Mouse (Mus musculus) embryonic facial prominence, embryonic 10.5 days (tissue): ENCODE data around the gene Lix1l. TPM values are rescaled to one million over a fixed set of nuclear protein-coding genes. Genes with fewer than 3 reads are reported as not detected.

Experiments used
- DNase-seq: peaks from one replicate; pipeline ENCODE4 v3.0.0-alpha.2; 2017; ENCODE audit warnings: low spot score
- H3K27ac ChIP-seq: fragments of 300-500 bp; sonication (generic); replicated peaks from 2 replicates; pipeline ENCODE4 v1.5.1; 2016; ENCODE audit warnings: mild to moderate bottlenecking
- H3K27me3 ChIP-seq: fragments of 300-500 bp; sonication (generic); replicated peaks from 2 replicates; pipeline ENCODE4 v1.6.1; 2016; ENCODE audit warnings: low read depth, mild to moderate bottlenecking; ENCODE audit not compliant: poor library complexity, severe bottlenecking
- H3K36me3 ChIP-seq: fragments of 300-500 bp; sonication (generic); replicated peaks from 2 replicates; pipeline ENCODE4 v1.6.1; 2016; ENCODE audit warnings: mild to moderate bottlenecking, moderate library complexity
- H3K4me1 ChIP-seq: fragments of 300-500 bp; sonication (generic); 2 replicates; pipeline ENCODE4 v1.6.1; 2016
- H3K4me3 ChIP-seq: fragments of 300-500 bp; sonication (generic); 2 replicates; pipeline ENCODE4 v1.5.1; 2016; ENCODE audit warnings: mild to moderate bottlenecking, moderate library complexity
- H3K9me3 ChIP-seq: fragments of 300-500 bp; sonication (generic); 2 replicates; pipeline ENCODE4 v1.6.1; 2016; ENCODE audit warnings: mild to moderate bottlenecking
- WGBS: fragments of 180-500 bp; shearing (Covaris S2); methylation state at CpG from one replicate; pipeline ENCODE4 v1.1.7; 2016; 5-methylcytosine and 5-hydroxymethylcytosine counted together
- polyA plus RNA-seq: library from polyadenylated mRNA; unstranded; fragments of >200 nt; fragmentation: Nextera tagmentation; extraction: Ambion mirVana; gene quantifications from 2 replicates; pipeline ENCODE4 v1.2.1, GENCODE M21; 2016

The Lix1l gene
- polyA plus RNA-seq, 1 experiment from 2014 or later: 5.6 TPM

- Histone ChIP-seq H3K4me3 (no peak overlapping the region), H3K36me3 (peaks cover 42% of the 10 kb centered on the region), H3K9me3 (no peaks in the 10 kb centered on the region), H3K27me3 (no peaks in the 10 kb centered on the region), H3K27ac (no peak overlapping the region), H3K4me1 (peaks cover 41% of the 10 kb centered on the region)
- DNase-seq: no peak
Measured at GRCm38 (mm10) chr3:96632058-96632457, 31.1 kb downstream of the Lix1l start.

GRCm38 (mm10) chr3:96634015-96634414 lies 33.1 kb downstream of the Lix1l start:
- 85% methylated on average over 1 of the region's 1 CpGs for WGBS
- no peaks in the 10 kb centered on the region for H3K27me3 ChIP-seq
- no peak overlapping the region for H3K27ac ChIP-seq
- no peaks in the 10 kb centered on the region for H3K9me3 ChIP-seq
- peaks cover 42% of the 10 kb centered on the region for H3K4me1 ChIP-seq
- H3K4me3 ChIP-seq: no peak overlapping the region
- H3K36me3 ChIP-seq: peaks cover 52% of the 10 kb centered on the region
- DNase-seq: no peak

- Histone ChIP-seq H3K4me1 (peaks cover 38% of the 10 kb centered on the region), H3K36me3 (peaks cover 64% of the 10 kb centered on the region), H3K4me3 (peak within 1 kb of the TSS; percentile 95), H3K9me3 (no peaks in the 10 kb centered on the region), H3K27ac (peak within 1 kb of the TSS; percentile 96), H3K27me3 (no peaks in the 10 kb centered on the region)
- 2% methylated on average over 60 of the region's 60 CpGs for WGBS
- DNase-seq: peak; percentile 85
Measured at GRCm38 (mm10) chr3:96634928-96635879, 34.3 kb downstream of the Lix1l start, which contains the start of the genes Pex11b and Gm42957. Gene Pex11b (plus strand): TSS chr3:96635376. Gene Gm42957 (plus strand): TSS chr3:96635474.

GRCm38 (mm10) chr3:96635906-96636305 lies 35.0 kb downstream of the Lix1l start:
- Histone ChIP-seq H3K4me3 (peak overlapping the region; percentile 95), H3K27me3 (no peaks in the 10 kb centered on the region), H3K9me3 (no peaks in the 10 kb centered on the region), H3K27ac (peak overlapping the region; percentile 96), H3K4me1 (peaks cover 33% of the 10 kb centered on the region), H3K36me3 (peaks cover 65% of the 10 kb centered on the region)
- no peak for DNase-seq
- 13% methylated on average over 15 of the region's 15 CpGs for WGBS

GRCm38 (mm10) chr3:96636448-96636847 lies 35.5 kb downstream of the Lix1l start:
- Histone ChIP-seq H3K27me3 (no peaks in the 10 kb centered on the region), H3K9me3 (no peaks in the 10 kb centered on the region), H3K4me1 (peaks cover 28% of the 10 kb centered on the region), H3K27ac (peak overlapping the region; percentile 96), H3K4me3 (peak overlapping the region; percentile 95), H3K36me3 (peaks cover 65% of the 10 kb centered on the region)
- 67% methylated on average over 11 of the region's 11 CpGs for WGBS
- DNase-seq: peak; percentile 11

GRCm38 (mm10) chr3:96639219-96639618 lies 38.3 kb downstream of the Lix1l start:
- peak; percentile 59 for DNase-seq
- Histone ChIP-seq H3K27me3 (no peaks in the 10 kb centered on the region), H3K27ac (no peak overlapping the region), H3K36me3 (peaks cover 62% of the 10 kb centered on the region), H3K4me1 (peaks cover 28% of the 10 kb centered on the region), H3K9me3 (no peaks in the 10 kb centered on the region), H3K4me3 (no peak overlapping the region)
- 74% methylated on average over 1 of the region's 1 CpGs for WGBS

GRCm38 (mm10) chr3:96645018-96645649 lies 44.2 kb downstream of the Lix1l start, which contains the start of gene Itga10:
Gene Itga10 (plus strand): TSS chr3:96645584.
- Histone ChIP-seq H3K9me3 (no peaks in the 10 kb centered on the region), H3K27me3 (no peaks in the 10 kb centered on the region), H3K4me1 (no peaks in the 10 kb centered on the region), H3K27ac (no peak within 1 kb of the TSS), H3K4me3 (no peak within 1 kb of the TSS), H3K36me3 (peaks cover 41% of the 10 kb centered on the region)
- WGBS: 67% methylated on average over 7 of the region's 7 CpGs
- peak; percentile 41 for DNase-seq

- WGBS: 79% methylated on average over 3 of the region's 3 CpGs
Measured at GRCm38 (mm10) chr3:96647365-96647764, 46.4 kb downstream of the Lix1l start.

GRCm38 (mm10) chr3:96660901-96661300 lies 60.0 kb downstream of the Lix1l start:
- Histone ChIP-seq H3K9me3 (no peaks in the 10 kb centered on the region), H3K4me1 (peaks cover 19% of the 10 kb centered on the region), H3K36me3 (peaks cover 12% of the 10 kb centered on the region; the same call in 1 of the 2 replicates), H3K4me3 (no peak overlapping the region), H3K27ac (no peak overlapping the region), H3K27me3 (peaks cover 6% of the 10 kb centered on the region; the same call in 1 of the 2 replicates)
- no peak for DNase-seq
- 86% methylated on average over 2 of the region's 2 CpGs for WGBS

More at GRCm38 (mm10) chr3:96647365-96647764, 46.4 kb downstream of the Lix1l start:
- H3K4me3 ChIP-seq: no peak overlapping the region
- H3K4me1 ChIP-seq: no peaks in the 10 kb centered on the region
- peaks cover 30% of the 10 kb centered on the region for H3K36me3 ChIP-seq
- DNase-seq: no peak
- H3K27ac ChIP-seq: no peak overlapping the region
- H3K27me3 ChIP-seq: no peaks in the 10 kb centered on the region
- H3K9me3 ChIP-seq: no peaks in the 10 kb centered on the region

GRCm38 (mm10) chr3:96662731-96663316 lies 61.9 kb downstream of the Lix1l start:
- peak overlapping the region; percentile 75 for H3K27ac ChIP-seq
- DNase-seq: no peak

GRCm38 (mm10) chr3:96663432-96664239 lies 62.7 kb downstream of the Lix1l start:
- Histone ChIP-seq H3K9me3 (no peaks in the 10 kb centered on the region), H3K27ac (peak overlapping the region; percentile 75), H3K27me3 (peaks cover 6% of the 10 kb centered on the region; the same call in 1 of the 2 replicates), H3K4me1 (peaks cover 19% of the 10 kb centered on the region), H3K4me3 (peak overlapping the region; percentile 48), H3K36me3 (no peaks in the 10 kb centered on the region)
- WGBS: 8% methylated on average over 15 of the region's 18 CpGs
- DNase-seq: peak; percentile 90

More at GRCm38 (mm10) chr3:96662731-96663316, 61.9 kb downstream of the Lix1l start:
- peaks cover 6% of the 10 kb centered on the region; the same call in 1 of the 2 replicates for H3K27me3 ChIP-seq
- no peaks in the 10 kb centered on the region for H3K9me3 ChIP-seq
- H3K4me1 ChIP-seq: peaks cover 19% of the 10 kb centered on the region
- H3K36me3 ChIP-seq: 0 out of 2 replicates have a peak, but pooled peaks cover 1% of the 10 kb centered on the region
- peak overlapping the region; percentile 48 for H3K4me3 ChIP-seq
- WGBS: 46% methylated on average over 8 of the region's 8 CpGs
